Mouse (Mus musculus): ENCODE measurements around the gene Adgrb3. TPM values are rescaled to one million over a fixed set of nuclear protein-coding genes. Genes with fewer than 3 reads are reported as not detected.

Gene Adgrb3
- polyA plus RNA-seq, 1 experiment from 2014 or later = 0.41 TPM

GRCm38 (mm10) chr1:25824626-25825025, 4.9 kb downstream of the Adgrb3 start:
- no peak for ATAC-seq (ENCODE audit: borderline replicate concordance, extremely low read depth, low FRiP score, low TSS enrichment)
- Histone ChIP-seq H3K27ac (no peak overlapping the region), H3K36me3 (no peaks in the 10 kb centered on the region), H3K9me3 (no peaks in the 10 kb centered on the region), H3K4me3 (no peak overlapping the region), H3K4me1 (no peaks in the 10 kb centered on the region), H3K9ac (no peak overlapping the region), H3K4me2 (no peak overlapping the region), H3K27me3 (peaks cover 26% of the 10 kb centered on the region)
- 36% methylated on average over 4 of the region's 4 CpGs for WGBS

DNA sequence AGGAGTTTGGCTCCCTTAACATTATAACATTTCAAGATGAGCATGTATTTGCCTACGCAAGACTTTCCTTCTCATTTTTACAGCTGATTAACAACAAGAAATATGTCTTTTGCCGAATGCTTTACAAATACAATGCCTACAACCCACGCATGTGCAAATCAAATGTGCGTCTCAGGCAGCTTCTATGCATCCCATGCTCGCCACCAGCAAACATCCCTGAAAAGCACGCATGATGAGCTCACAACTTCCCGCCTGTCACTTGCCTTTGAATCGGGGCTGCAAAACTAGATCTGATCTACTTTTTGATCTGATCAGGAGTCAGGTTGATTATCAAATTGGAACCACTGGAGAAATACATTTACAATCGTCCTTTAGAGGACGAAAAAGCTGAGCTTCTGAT, 5.5 kb downstream of the Adgrb3 start:
- peaks cover 19% of the 10 kb centered on the region for H3K27me3 ChIP-seq
- WGBS = 71% methylated on average over 10 of the region's 10 CpGs
- no peak for ATAC-seq (ENCODE audit: borderline replicate concordance, extremely low read depth, low FRiP score, low TSS enrichment)
- no peak overlapping the region for H3K27ac ChIP-seq
- no peaks in the 10 kb centered on the region for H3K36me3 ChIP-seq
- H3K4me3 ChIP-seq = no peak overlapping the region
- no peak overlapping the region for H3K4me2 ChIP-seq
- no peaks in the 10 kb centered on the region for H3K4me1 ChIP-seq
- no peak overlapping the region for H3K9ac ChIP-seq
- H3K9me3 ChIP-seq = no peaks in the 10 kb centered on the region

- no peak overlapping the region for H3K27ac ChIP-seq
- no peak overlapping the region for H3K9ac ChIP-seq
- no peaks in the 10 kb centered on the region for H3K4me1 ChIP-seq
- no peak overlapping the region for H3K4me2 ChIP-seq
- no peaks in the 10 kb centered on the region for H3K9me3 ChIP-seq
- H3K4me3 ChIP-seq = no peak overlapping the region
- no peaks in the 10 kb centered on the region for H3K27me3 ChIP-seq
- no peak for ATAC-seq (ENCODE audit: borderline replicate concordance, extremely low read depth, low FRiP score, low TSS enrichment)
- no peaks in the 10 kb centered on the region for H3K36me3 ChIP-seq
- 39% methylated on average over 1 of the region's 1 CpGs for WGBS
These were observed 14.0 kb downstream of the Adgrb3 start for GRCm38 (mm10) chr1:25815491-25815890.

GRCm38 (mm10) chr1:25778784-25779183, 50.7 kb downstream of the Adgrb3 start:
- Histone ChIP-seq H3K4me2 (no peak overlapping the region), H3K27ac (no peak overlapping the region), H3K4me1 (no peaks in the 10 kb centered on the region), H3K9me3 (no peaks in the 10 kb centered on the region), H3K4me3 (no peak overlapping the region), H3K9ac (no peak overlapping the region), H3K36me3 (no peaks in the 10 kb centered on the region), H3K27me3 (no peaks in the 10 kb centered on the region)
- ATAC-seq (ENCODE audit: borderline replicate concordance, extremely low read depth, low FRiP score, low TSS enrichment) = no peak
- 83% methylated on average over 1 of the region's 1 CpGs for WGBS

DNA sequence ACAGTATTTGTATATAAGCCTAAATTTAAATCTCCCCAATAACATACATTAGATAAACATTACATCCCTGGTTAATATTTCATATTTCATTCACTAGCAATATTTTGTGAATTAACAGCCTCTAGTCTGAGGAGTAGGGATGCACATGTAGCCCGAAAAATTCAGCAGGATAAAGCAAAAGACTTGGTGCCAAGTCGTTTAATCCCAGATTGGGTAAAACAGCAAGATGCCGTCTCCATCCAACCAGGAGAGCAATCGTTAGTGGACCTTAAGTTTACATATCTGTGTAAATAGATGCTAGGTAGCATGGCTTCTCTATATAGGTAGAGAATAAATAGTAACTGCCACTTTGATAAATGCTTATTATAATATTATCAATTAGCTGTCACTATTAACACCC, 52.0 kb downstream of the Adgrb3 start:
- H3K36me3 ChIP-seq = no peaks in the 10 kb centered on the region
- no peak for ATAC-seq (ENCODE audit: borderline replicate concordance, extremely low read depth, low FRiP score, low TSS enrichment)
- no peak overlapping the region for H3K9ac ChIP-seq
- no peaks in the 10 kb centered on the region for H3K9me3 ChIP-seq
- H3K4me2 ChIP-seq = no peak overlapping the region
- no peak overlapping the region for H3K27ac ChIP-seq
- no peaks in the 10 kb centered on the region for H3K4me1 ChIP-seq
- no peak overlapping the region for H3K4me3 ChIP-seq
- no peaks in the 10 kb centered on the region for H3K27me3 ChIP-seq
- 78% methylated on average over 4 of the region's 4 CpGs for WGBS

- WGBS = 73% methylated on average over 3 of the region's 3 CpGs
- no peak overlapping the region for H3K27ac ChIP-seq
- no peaks in the 10 kb centered on the region for H3K27me3 ChIP-seq
- H3K4me3 ChIP-seq = no peak overlapping the region
- no peak overlapping the region for H3K4me2 ChIP-seq
- no peaks in the 10 kb centered on the region for H3K36me3 ChIP-seq
- H3K9me3 ChIP-seq = no peaks in the 10 kb centered on the region
- no peaks in the 10 kb centered on the region for H3K4me1 ChIP-seq
- no peak overlapping the region for H3K9ac ChIP-seq
- no peak for ATAC-seq (ENCODE audit: borderline replicate concordance, extremely low read depth, low FRiP score, low TSS enrichment)
These were observed 53.9 kb downstream of the Adgrb3 start for GRCm38 (mm10) chr1:25775440-25776130.

DNA sequence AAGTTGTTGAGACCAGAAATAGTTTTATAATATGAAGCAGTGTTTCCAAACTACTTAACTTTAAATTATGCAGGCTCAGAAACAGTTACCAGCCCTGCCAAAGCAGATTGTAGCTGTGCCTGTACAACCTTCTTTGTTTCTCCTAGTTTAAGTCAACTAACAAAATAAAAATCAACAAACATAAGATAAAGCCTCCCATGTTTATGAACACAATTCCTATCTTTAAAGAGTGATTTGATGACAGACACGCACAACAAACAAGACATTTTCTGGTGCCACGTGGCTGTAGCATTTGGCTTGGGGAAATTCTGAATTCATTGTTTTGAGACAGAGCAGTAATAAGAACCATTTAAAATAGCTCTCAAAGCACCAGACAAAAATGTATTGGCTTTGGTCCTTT, 60.5 kb downstream of the Adgrb3 start:
- Histone ChIP-seq H3K27me3 (no peaks in the 10 kb centered on the region), H3K27ac (no peak overlapping the region), H3K9me3 (no peaks in the 10 kb centered on the region), H3K9ac (no peak overlapping the region), H3K36me3 (no peaks in the 10 kb centered on the region), H3K4me3 (no peak overlapping the region), H3K4me1 (no peaks in the 10 kb centered on the region), H3K4me2 (no peak overlapping the region)
- 67% methylated on average over 2 of the region's 2 CpGs for WGBS
- no peak for ATAC-seq (ENCODE audit: borderline replicate concordance, extremely low read depth, low FRiP score, low TSS enrichment)

DNA sequence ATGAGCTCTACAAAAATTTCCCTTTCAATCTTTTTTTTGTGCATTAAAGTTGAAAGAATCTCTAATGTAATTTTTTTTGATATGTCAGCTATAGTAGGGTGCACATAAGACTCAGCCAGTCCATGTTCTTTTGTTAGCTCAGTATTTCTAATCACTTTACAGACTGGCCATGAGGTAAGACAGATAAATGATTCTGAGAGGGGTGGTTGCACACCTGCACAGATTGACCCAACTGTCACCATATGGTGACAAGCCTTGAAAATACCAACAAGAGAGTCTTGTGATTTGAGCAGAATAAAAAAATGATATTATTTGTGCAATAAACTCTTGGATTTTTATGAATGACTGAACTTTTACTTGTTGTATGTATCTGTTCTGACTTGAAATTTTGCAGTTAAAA, 74.2 kb downstream of the Adgrb3 start:
- H3K9ac ChIP-seq = no peak overlapping the region
- no peaks in the 10 kb centered on the region for H3K4me1 ChIP-seq
- H3K4me3 ChIP-seq = no peak overlapping the region
- no peaks in the 10 kb centered on the region for H3K36me3 ChIP-seq
- no peaks in the 10 kb centered on the region for H3K27me3 ChIP-seq
- no peak overlapping the region for H3K27ac ChIP-seq
- no peak overlapping the region for H3K4me2 ChIP-seq
- no peak for ATAC-seq (ENCODE audit: borderline replicate concordance, extremely low read depth, low FRiP score, low TSS enrichment)
- H3K9me3 ChIP-seq = no peaks in the 10 kb centered on the region

GRCm38 (mm10) chr1:25754528-25754927, 75.0 kb downstream of the Adgrb3 start:
- H3K27ac ChIP-seq = no peak overlapping the region
- WGBS = 70% methylated on average over 4 of the region's 4 CpGs

GRCm38 (mm10) chr1:25745575-25745974, 83.9 kb downstream of the Adgrb3 start:
- H3K27ac ChIP-seq = no peak overlapping the region
- H3K4me1 ChIP-seq = no peaks in the 10 kb centered on the region
- no peak overlapping the region for H3K4me2 ChIP-seq
- H3K27me3 ChIP-seq = no peaks in the 10 kb centered on the region
- H3K9ac ChIP-seq = no peak overlapping the region
- ATAC-seq (ENCODE audit: borderline replicate concordance, extremely low read depth, low FRiP score, low TSS enrichment) = no peak
- H3K4me3 ChIP-seq = no peak overlapping the region
- no peaks in the 10 kb centered on the region for H3K9me3 ChIP-seq
- WGBS = 89% methylated on average over 4 of the region's 4 CpGs
- no peaks in the 10 kb centered on the region for H3K36me3 ChIP-seq

More at GRCm38 (mm10) chr1:25754528-25754927, 75.0 kb downstream of the Adgrb3 start:
- no peaks in the 10 kb centered on the region for H3K9me3 ChIP-seq
- H3K4me1 ChIP-seq = no peaks in the 10 kb centered on the region
- H3K9ac ChIP-seq = no peak overlapping the region
- no peak for ATAC-seq (ENCODE audit: borderline replicate concordance, extremely low read depth, low FRiP score, low TSS enrichment)
- H3K4me2 ChIP-seq = no peak overlapping the region
- H3K4me3 ChIP-seq = no peak overlapping the region
- no peaks in the 10 kb centered on the region for H3K36me3 ChIP-seq
- H3K27me3 ChIP-seq = no peaks in the 10 kb centered on the region

GRCm38 (mm10) chr1:25744736-25745135, 84.8 kb downstream of the Adgrb3 start:
- 73% methylated on average over 6 of the region's 6 CpGs for WGBS
- ATAC-seq (ENCODE audit: borderline replicate concordance, extremely low read depth, low FRiP score, low TSS enrichment) = no peak
- Histone ChIP-seq H3K4me3 (no peak overlapping the region), H3K4me2 (no peak overlapping the region), H3K27ac (no peak overlapping the region), H3K4me1 (no peaks in the 10 kb centered on the region), H3K9ac (no peak overlapping the region), H3K36me3 (no peaks in the 10 kb centered on the region), H3K27me3 (no peaks in the 10 kb centered on the region), H3K9me3 (no peaks in the 10 kb centered on the region)

GRCm38 (mm10) chr1:25729844-25730243, 99.7 kb downstream of the Adgrb3 start:
- 81% methylated on average over 5 of the region's 5 CpGs for WGBS
- Histone ChIP-seq H3K4me1 (no peaks in the 10 kb centered on the region), H3K4me2 (no peak overlapping the region), H3K9me3 (no peaks in the 10 kb centered on the region), H3K9ac (no peak overlapping the region), H3K27ac (no peak overlapping the region), H3K4me3 (no peak overlapping the region), H3K27me3 (no peaks in the 10 kb centered on the region), H3K36me3 (no peaks in the 10 kb centered on the region)
- ATAC-seq (ENCODE audit: borderline replicate concordance, extremely low read depth, low FRiP score, low TSS enrichment) = no peak

- Histone ChIP-seq H3K9ac (no peak overlapping the region), H3K9me3 (no peaks in the 10 kb centered on the region), H3K4me3 (no peak overlapping the region), H3K4me2 (no peak overlapping the region), H3K36me3 (no peaks in the 10 kb centered on the region), H3K27me3 (no peaks in the 10 kb centered on the region), H3K4me1 (no peaks in the 10 kb centered on the region), H3K27ac (no peak overlapping the region)
- ATAC-seq (ENCODE audit: borderline replicate concordance, extremely low read depth, low FRiP score, low TSS enrichment) = no peak
- 33% methylated on average over 1 of the region's 1 CpGs for WGBS
These were observed 118.0 kb downstream of the Adgrb3 start for GRCm38 (mm10) chr1:25711474-25711873.

Data from lung, embryonic 15.5 days (tissue).